Mouse (Mus musculus): ENCODE measurements around the gene 1810046K07Rik. TPM values are rescaled to one million over a fixed set of nuclear protein-coding genes. Genes with fewer than 3 reads are reported as not detected.

The 1810046K07Rik gene
- polyA plus RNA-seq, 2 experiments = 0.13 TPM; not detected in 1

DNA sequence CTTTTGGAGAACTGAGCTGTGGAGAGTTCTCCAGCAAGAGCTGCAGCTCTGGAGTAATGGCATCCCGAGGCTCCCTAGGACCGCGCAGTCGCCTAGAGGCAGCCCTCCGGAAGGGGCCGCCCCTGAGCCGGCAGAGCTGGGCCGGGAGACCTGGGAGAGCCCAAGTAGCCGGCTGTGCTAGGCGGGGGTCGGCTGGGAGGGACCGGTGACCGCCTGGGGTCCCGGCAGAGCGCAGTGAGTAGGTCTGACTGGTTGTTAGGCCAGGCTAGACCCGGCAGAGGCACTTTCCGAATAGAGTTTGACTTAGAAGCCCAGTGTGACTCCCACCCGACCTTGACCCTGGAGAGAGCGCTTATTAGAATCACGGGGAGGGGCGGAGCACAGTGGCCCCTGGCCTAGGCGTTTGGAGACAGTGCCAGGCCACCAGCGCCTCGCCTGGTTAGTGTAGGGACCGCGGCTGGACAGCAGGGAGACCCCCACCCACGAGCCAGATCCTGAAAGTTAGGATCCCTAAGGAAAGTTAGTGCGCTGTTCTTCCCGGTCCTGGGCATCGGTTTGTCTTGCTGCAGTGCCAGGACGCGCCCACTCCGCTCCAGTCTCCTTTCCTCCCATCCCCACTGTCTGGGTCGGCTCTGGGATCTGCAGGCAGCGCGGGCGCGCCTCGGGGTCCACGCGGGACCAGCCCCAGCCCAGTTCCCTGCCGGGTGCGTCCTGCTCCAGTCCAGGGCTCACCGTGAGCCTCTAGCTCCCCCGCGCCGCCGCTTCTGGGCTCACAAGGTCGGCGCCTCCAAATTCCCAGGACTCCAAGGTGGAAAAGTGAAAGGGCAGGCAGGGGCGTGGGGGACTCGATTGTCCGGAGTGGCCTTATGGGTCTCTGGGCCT lies 50.0 kb downstream of the 1810046K07Rik start, which contains the start of gene Colca2:
Gene Colca2, minus strand, starts transcription at position 70 of the 882 bp plus-strand sequence.
- Histone ChIP-seq H3K27me3 (ENCODE audit: control insufficient read depth, insufficient read depth, low read length) (peaks cover 6% of the 10 kb centered on the region), H3K27ac (replicated peaks; ENCODE audit: low read depth, low read length) (peak within 1 kb of the TSS; percentile 49), H3K9me3 (ENCODE audit: control insufficient read depth, low read length) (no peaks in the 10 kb centered on the region), H3K4me2 (replicated peaks; ENCODE audit: low read depth, low read length, severe bottlenecking) (peak within 1 kb of the TSS; percentile 94), H3K4me3 (replicated peaks; ENCODE audit: low read length) (peak within 1 kb of the TSS; percentile 57), H3K4me1 (ENCODE audit: control insufficient read depth, insufficient read depth, low read length) (peaks cover 11% of the 10 kb centered on the region), H3K36me3 (ENCODE audit: control insufficient read depth, insufficient read depth, low read length) (no peaks in the 10 kb centered on the region), H3K9ac (ENCODE audit: low read depth, low read length, severe bottlenecking) (peak within 1 kb of the TSS; percentile 65)
- WGBS = 3% methylated on average over 47 of the region's 53 CpGs
- TF ChIP-seq POLR2A (IDR thresholded peaks at IDR 0.05; ENCODE audit: borderline replicate concordance, extremely low read depth, insufficient read depth, insufficient read length) = 0 out of 2 replicates have a peak, but pooled peaks have one; percentile 18
- ATAC-seq (ENCODE audit: low FRiP score, low read depth) = peak; percentile 95
- peak; percentile 83 for DNase-seq (ENCODE audit: low spot score)

DNA sequence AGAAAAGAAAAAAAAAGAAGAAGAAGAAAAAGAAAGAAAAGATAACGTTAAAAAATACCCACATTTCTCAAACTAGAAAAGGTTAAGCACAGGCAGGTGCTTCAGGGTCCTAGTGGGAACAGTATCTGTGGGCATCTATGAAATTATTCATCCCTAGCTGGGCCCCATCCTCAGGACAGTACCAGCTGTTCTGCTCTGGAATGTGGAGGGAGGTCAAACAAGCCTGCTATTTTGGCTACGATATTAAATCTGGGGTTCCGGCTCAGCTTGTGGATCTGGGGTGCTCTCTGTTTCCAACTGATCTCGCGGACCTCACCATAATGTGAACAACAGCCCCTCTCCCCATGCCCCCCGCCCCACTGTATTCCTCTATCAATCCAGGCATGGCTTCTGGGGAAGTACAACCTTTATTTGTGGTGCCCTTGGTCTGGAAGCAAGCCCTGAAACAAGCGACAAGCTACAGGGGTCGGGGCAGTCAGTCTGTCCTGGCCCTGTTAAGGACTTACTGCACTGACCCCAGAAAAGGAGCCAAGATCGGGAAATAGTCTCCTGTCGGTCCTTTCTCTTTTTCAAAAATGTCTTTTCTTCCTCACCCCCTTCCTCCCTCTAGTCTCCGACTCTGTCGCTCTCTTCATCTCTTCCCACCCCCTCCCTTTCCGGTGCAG lies 50.8 kb downstream of the 1810046K07Rik start:
- TF ChIP-seq POLR2A (IDR thresholded peaks at IDR 0.05; ENCODE audit: borderline replicate concordance, extremely low read depth, insufficient read depth, insufficient read length) = no peak
- Histone ChIP-seq H3K27ac (replicated peaks; ENCODE audit: low read depth, low read length) (peak overlapping the region; percentile 49), H3K27me3 (ENCODE audit: control insufficient read depth, insufficient read depth, low read length) (peaks cover 6% of the 10 kb centered on the region), H3K4me3 (replicated peaks; ENCODE audit: low read length) (peak overlapping the region; percentile 57), H3K9ac (ENCODE audit: low read depth, low read length, severe bottlenecking) (peak overlapping the region; percentile 65), H3K4me1 (ENCODE audit: control insufficient read depth, insufficient read depth, low read length) (peaks cover 11% of the 10 kb centered on the region), H3K9me3 (ENCODE audit: control insufficient read depth, low read length) (no peaks in the 10 kb centered on the region), H3K36me3 (ENCODE audit: control insufficient read depth, insufficient read depth, low read length) (no peaks in the 10 kb centered on the region), H3K4me2 (replicated peaks; ENCODE audit: low read depth, low read length, severe bottlenecking) (peak overlapping the region; percentile 94)
- DNase-seq (ENCODE audit: low spot score) = no peak
- 18% methylated on average over 13 of the region's 13 CpGs for WGBS
- ATAC-seq (ENCODE audit: low FRiP score, low read depth) = peak; percentile 68

DNA sequence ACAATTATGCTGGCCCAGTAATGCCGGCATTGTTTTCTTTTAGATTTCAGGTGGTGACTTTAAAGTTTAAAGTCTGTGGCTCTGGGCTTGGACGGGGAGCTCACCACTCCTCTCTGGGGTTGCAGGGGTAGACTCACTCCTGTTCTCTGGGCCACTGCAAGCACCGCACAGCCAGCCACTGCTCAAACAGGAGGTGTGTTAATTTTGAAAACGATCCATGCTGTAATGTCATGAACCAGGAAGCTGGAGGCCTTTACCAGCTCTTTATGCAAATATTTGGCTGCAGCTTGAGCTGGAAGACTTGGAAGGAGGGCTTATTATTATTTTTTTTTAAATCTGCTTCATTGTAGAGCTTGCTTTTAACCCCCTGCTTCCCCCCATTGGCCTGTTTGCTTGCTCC lies 54.0 kb downstream of the 1810046K07Rik start:
- Histone ChIP-seq H3K9me3 (ENCODE audit: control insufficient read depth, low read length) (no peaks in the 10 kb centered on the region), H3K4me1 (ENCODE audit: control insufficient read depth, insufficient read depth, low read length) (peaks cover 11% of the 10 kb centered on the region), H3K36me3 (ENCODE audit: control insufficient read depth, insufficient read depth, low read length) (no peaks in the 10 kb centered on the region), H3K9ac (ENCODE audit: low read depth, low read length, severe bottlenecking) (no peak overlapping the region), H3K4me3 (replicated peaks; ENCODE audit: low read length) (no peak overlapping the region), H3K27ac (replicated peaks; ENCODE audit: low read depth, low read length) (no peak overlapping the region), H3K4me2 (replicated peaks; ENCODE audit: low read depth, low read length, severe bottlenecking) (no peak overlapping the region), H3K27me3 (ENCODE audit: control insufficient read depth, insufficient read depth, low read length) (peaks cover under 1% of the 10 kb centered on the region; the same call in 1 of the 2 replicates)
- WGBS = 25% methylated on average over 4 of the region's 4 CpGs
- DNase-seq (ENCODE audit: low spot score) = no peak
- no peak for TF ChIP-seq POLR2A (IDR thresholded peaks at IDR 0.05; ENCODE audit: borderline replicate concordance, extremely low read depth, insufficient read depth, insufficient read length)
- no peak for ATAC-seq (ENCODE audit: low FRiP score, low read depth)

DNA sequence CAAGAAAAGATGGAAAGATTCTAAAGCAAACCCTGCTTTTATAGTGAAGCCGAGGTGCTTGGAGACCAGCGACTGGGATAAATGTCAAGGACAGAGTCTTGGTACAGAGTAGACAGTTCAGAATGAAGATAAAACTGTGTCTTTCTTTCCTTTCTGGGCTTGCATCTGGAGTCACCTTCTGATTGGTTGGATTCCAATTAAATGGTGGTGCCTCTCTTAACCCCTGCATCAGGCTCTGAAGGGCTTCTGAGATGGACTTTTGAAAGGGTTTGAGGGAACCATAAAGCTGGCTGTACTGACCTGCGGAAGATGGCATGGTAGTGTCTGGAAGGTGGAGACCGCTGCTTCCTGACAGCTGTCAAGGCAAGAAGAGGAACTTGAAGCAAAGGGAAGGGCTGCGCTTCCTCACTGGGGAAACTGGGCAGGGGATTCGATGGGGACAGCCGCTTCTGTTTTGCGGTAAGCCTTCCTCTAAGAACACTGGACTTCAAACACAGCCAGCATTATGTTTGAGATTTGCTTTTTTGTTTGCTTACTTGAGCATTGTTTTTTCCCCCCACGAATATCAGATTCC lies 55.0 kb downstream of the 1810046K07Rik start:
- WGBS = 57% methylated on average over 9 of the region's 9 CpGs

DNA sequence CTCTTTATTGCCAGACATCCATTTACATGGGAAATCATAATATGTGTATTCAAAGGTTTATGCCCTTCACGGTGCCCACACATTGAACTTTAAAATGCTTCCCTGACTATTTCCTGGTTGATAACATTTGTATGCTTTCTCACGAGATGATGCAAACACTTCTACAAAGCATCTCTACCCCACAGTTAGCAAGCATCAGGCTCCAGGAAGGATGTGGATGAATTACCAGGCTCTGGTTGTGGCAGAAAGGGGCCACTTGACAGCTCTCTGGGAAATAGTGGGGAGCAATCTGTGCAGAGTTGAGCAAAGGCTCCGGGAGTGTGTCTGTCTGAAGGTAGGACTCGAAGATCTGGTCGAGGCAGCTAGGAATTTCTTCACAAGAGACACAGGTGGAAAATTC lies 56.6 kb downstream of the 1810046K07Rik start:
- no peaks in the 10 kb centered on the region for H3K9me3 ChIP-seq (ENCODE audit: control insufficient read depth, low read length)
- no peaks in the 10 kb centered on the region for H3K27me3 ChIP-seq (ENCODE audit: control insufficient read depth, insufficient read depth, low read length)
- DNase-seq (ENCODE audit: low spot score) = no peak
- WGBS = 71% methylated on average over 5 of the region's 5 CpGs
- no peak overlapping the region for H3K4me2 ChIP-seq (replicated peaks; ENCODE audit: low read depth, low read length, severe bottlenecking)
- no peak overlapping the region for H3K4me3 ChIP-seq (replicated peaks; ENCODE audit: low read length)
- no peak overlapping the region for H3K9ac ChIP-seq (ENCODE audit: low read depth, low read length, severe bottlenecking)
- no peaks in the 10 kb centered on the region for H3K36me3 ChIP-seq (ENCODE audit: control insufficient read depth, insufficient read depth, low read length)
- no peak for TF ChIP-seq POLR2A (IDR thresholded peaks at IDR 0.05; ENCODE audit: borderline replicate concordance, extremely low read depth, insufficient read depth, insufficient read length)
- ATAC-seq (ENCODE audit: low FRiP score, low read depth) = no peak
- 0 out of 2 replicates have a peak, but pooled peaks cover 3% of the 10 kb centered on the region for H3K4me1 ChIP-seq (ENCODE audit: control insufficient read depth, insufficient read depth, low read length)
- no peak overlapping the region for H3K27ac ChIP-seq (replicated peaks; ENCODE audit: low read depth, low read length)

More for the DNA sequence above, 55.0 kb downstream of the 1810046K07Rik start:
- Histone ChIP-seq H3K27me3 (ENCODE audit: control insufficient read depth, insufficient read depth, low read length) (no peaks in the 10 kb centered on the region), H3K9me3 (ENCODE audit: control insufficient read depth, low read length) (no peaks in the 10 kb centered on the region), H3K4me1 (ENCODE audit: control insufficient read depth, insufficient read depth, low read length) (peaks cover 11% of the 10 kb centered on the region), H3K4me2 (replicated peaks; ENCODE audit: low read depth, low read length, severe bottlenecking) (no peak overlapping the region), H3K9ac (ENCODE audit: low read depth, low read length, severe bottlenecking) (no peak overlapping the region), H3K27ac (replicated peaks; ENCODE audit: low read depth, low read length) (no peak overlapping the region), H3K4me3 (replicated peaks; ENCODE audit: low read length) (no peak overlapping the region), H3K36me3 (ENCODE audit: control insufficient read depth, insufficient read depth, low read length) (no peaks in the 10 kb centered on the region)
- TF ChIP-seq POLR2A (IDR thresholded peaks at IDR 0.05; ENCODE audit: borderline replicate concordance, extremely low read depth, insufficient read depth, insufficient read length) = no peak
- ATAC-seq (ENCODE audit: low FRiP score, low read depth) (no peak), DNase-seq (ENCODE audit: low spot score) (no peak)

All from limb, embryonic 14.5 days (tissue).